Mouse (Mus musculus) embryonic stem cell, embryonic (primary cell): ENCODE measurements around the gene Csf3.
"Not testable (repeated sequence)": the region's sequence is repeated elsewhere in the genome, so short reads cannot be mapped to it uniquely, and the experiment has no call there.

Experiments
- CTCF ChIA-PET, 4 experiments: fragments of 300-600 bp in 2 of 4; fragments of 350-600 bp in 2 of 4; sonication (Branson Sonifier 250); formaldehyde crosslinking; loops; one replicate each; lab custom pipeline; 2022; ENCODE audit warnings: inconsistent platforms in 2 of 4; lab: Charles Lee
- POLR2A ChIA-PET, 4 experiments: fragments of 300-600 bp in 2 of 4; fragments of 350-600 bp in 2 of 4; sonication (Branson Sonifier 250); formaldehyde crosslinking; loops; one replicate each; lab custom pipeline; 2022; ENCODE audit warnings: antibody characterized with exemption in 4 of 4, inconsistent platforms in 1 of 4; lab: Charles Lee

Csf3 gene

DNA sequence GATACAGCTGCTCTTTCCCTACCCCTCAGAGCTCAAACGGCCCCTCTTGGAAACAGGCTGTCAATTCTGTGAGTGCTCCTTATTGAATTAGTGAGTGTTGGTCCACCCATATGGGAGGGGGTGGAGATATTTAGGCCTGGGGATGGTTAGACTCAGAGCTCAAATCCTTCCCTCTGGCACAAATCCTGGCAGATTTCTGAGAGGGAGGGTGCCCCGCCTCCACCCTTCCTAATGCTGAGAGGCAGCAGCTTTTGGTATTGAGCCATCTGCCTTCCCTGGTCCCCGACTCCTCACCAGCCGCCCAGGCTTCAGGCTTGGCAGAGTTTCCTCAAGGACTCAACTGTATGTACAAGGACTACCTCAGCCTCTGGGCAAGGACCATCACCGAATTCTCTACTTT lies 30.1 kb downstream of the Csf3 start:
- CTCF ChIA-PET = interaction anchor here in 3 of 4 experiments (0.5 to 3.7 kb wide), 13 partner anchors 10 to 1433 kb away, joined by 3 to 13 read pairs (median 5); partner anchors contain the start of gene Thra (in 1 of the 3)
- POLR2A ChIA-PET = interaction anchor here in 3 of 4 experiments (0.6 to 2.5 kb wide), 15 partner anchors 9 to 58 kb away, joined by 3 to 14 read pairs (median 5); partner anchors contain the start of gene Thra (in 1 of the 3)

DNA sequence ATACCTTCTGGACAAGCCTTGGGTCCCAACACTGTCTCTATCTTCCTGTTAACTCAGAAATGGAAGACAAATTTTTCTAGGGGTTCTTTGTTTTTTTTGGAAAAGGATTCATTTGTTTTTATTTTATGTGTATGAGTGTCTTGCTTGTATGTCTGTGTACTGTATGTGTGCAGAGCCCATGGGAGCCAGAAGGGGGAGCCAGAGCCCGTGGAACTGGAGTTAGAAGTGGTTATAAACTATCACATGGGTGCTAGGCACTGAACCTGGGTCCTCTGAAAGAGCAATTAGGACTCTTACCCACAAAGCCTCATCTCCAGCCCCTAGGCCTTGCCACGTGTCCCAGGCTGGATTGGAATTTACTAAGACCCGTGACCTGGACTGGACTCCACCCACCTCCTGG lies 33.0 kb downstream of the Csf3 start:
- CTCF ChIA-PET = interaction anchor here in 1 of 4 experiments (1.0 kb wide), 1 partner anchor 20 kb away, joined by 3 read pairs; no protein-coding TSS in a partner anchor

DNA sequence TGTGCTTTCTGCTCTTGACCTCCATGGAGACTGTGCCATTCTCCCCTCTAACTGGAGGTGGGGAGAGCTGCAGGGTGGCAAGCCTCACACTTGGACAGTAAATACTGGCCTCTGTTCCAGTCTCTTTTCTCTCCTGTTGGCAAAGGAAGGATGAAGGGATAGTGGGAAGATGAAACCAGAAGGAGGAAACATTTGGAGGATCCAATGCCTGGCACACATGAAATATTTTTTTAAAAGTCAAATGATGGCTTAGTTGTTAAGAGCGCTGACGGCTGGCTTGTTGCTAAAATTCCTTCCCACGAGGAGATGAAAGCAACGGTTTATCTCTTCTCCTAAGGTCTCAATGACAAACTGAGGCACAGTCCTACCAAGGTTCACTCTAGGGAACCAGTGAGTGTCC lies 34.0 kb downstream of the Csf3 start:
- ChIA-PET CTCF (interaction anchor here (0.5 to 1.4 kb wide), 9 partner anchors 17 to 307 kb away, joined by 3 to 9 read pairs (median 3); partner anchors contain the start of gene Nr1d1 (in 1 of the 4)), POLR2A (interaction anchor here (0.5 to 1.6 kb wide), 10 partner anchors 8 to 685 kb away, joined by 3 to 9 read pairs (median 4); partner anchors contain the start of gene Psmd3 (in 1 of the 4))

More for the DNA sequence above, 33.0 kb downstream of the Csf3 start:
- POLR2A ChIA-PET = interaction anchor here in 2 of 4 experiments (0.6 to 1.4 kb wide), 3 partner anchors 10 to 273 kb away, joined by 4 to 5 read pairs (median 4); partner anchors contain the start of gene Psmd3 (in 1 of the 2)

DNA sequence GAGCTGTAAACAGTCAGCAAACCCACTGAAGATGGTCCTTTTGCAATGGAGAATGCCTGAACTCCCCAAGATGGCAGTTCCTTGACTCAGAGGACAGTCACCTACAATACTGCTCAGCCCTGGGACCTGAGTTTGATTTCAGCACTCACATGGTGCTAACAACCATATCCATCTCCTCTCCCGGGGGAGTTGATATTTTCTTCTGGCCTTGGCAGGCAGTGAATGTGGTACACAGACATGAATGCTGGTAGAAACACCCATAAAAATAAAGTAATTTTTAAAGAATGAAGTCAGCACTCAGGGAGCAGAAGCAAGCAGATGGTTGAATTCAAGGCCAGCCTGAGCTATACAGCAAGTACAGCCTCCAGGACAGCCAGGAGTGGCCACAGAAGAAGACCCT lies 35.1 kb downstream of the Csf3 start:
- ChIA-PET POLR2A (interaction anchor here in 3 of 4 experiments (0.7 to 1.6 kb wide), 14 partner anchors 7 to 394 kb away, joined by 3 to 9 read pairs (median 3); partner anchors contain the start of gene Nr1d1 (in 1 of the 3)), CTCF (interaction anchor here in 3 of 4 experiments (0.6 to 1.4 kb wide), 7 partner anchors 18 to 187 kb away, joined by 3 to 9 read pairs (median 4); no protein-coding TSS in a partner anchor)

DNA sequence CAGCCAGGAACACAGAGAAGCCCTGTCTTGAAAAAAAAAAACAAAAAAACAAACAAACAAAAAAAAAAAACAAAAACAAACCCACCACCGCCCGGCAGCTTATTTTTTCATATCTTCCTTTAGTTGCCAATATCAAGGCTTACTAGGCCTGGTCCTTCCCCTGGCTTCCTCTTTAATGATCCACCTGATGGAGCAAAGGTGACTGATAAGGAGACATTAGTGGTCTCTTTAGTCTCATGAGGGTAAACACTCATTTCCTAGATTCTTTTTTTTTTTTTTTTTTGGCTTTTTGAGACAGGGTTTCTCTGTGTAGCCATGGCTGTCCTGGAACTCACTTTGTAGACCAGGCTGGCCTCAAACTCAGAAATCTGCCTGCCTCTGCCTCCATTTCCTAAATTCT lies 36.2 kb downstream of the Csf3 start:
- CTCF ChIA-PET = not testable (repeated sequence)
- POLR2A ChIA-PET = interaction anchor here in 2 of 4 experiments (0.6 to 2.5 kb wide), 5 partner anchors 10 to 50 kb away, joined by 3 to 8 read pairs (median 4); partner anchors contain the start of gene Nr1d1 (in 1 of the 2)

DNA sequence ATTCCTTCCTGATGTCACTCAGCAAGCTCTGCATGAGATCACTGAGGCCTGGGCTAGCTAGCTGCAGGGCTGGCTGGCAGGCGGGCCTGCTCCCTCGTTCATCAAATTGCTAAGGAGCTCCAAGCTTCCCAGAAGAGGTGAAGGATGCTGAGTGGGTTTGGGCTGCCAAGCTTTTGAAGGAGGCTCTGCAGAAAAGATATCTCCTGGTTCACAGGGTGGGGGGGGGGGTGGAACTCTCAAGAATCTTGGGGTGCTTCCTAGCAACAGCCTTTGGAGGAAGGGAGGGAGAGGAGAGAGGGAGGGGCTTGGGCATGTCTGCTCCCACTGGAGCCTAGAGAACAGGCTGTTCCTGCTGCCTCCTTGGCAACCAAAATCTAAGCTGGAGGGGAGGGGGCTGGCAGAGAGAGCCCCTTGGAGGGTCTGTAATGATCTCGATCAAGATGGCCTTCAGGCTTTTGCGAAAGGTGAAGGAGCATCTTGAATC lies 37.4 kb downstream of the Csf3 start:
- ChIA-PET POLR2A (interaction anchor here in 3 of 4 experiments (0.6 to 7.3 kb wide), 38 partner anchors 8 to 678 kb away, joined by 3 to 46 read pairs (median 5); partner anchors contain the start of genes Nr1d1 (in 2 of the 3), Med24 (in 1 of the 3), Msl1 (in 1 of the 3) and Psmd3 (in 1 of the 3)), CTCF (interaction anchor here in 3 of 4 experiments (0.5 to 8.2 kb wide), 17 partner anchors 16 to 866 kb away, joined by 3 to 76 read pairs (median 4); partner anchors contain the start of gene Wipf2 (in 1 of the 3))

DNA sequence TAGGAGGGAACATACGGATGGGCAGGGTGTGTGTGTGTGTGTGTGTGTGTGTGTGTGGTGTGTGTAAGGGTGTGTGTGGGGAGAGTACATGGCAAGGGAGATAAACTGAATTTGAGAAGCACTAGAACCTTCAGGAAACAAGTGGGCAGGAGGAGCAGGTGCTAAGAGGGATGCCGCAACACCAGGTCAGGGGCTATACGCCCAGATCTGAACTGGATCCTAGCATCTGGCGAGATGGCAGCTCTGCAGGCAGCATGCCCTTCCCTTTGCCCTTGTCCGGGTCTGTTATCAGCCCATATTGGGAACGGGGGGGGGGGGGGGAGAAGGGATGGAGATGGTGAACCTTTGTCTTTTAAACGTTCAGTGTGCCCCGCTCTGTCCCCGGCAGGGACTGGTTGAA lies 37.9 kb downstream of the Csf3 start:
- POLR2A ChIA-PET = interaction anchor here in 3 of 4 experiments (0.6 to 7.3 kb wide), 37 partner anchors 8 to 678 kb away, joined by 3 to 46 read pairs (median 5); partner anchors contain the start of genes Med24 (in 2 of the 3), Nr1d1 (in 2 of the 3), Msl1 (in 1 of the 3) and Ormdl3 (in 1 of the 3)
- CTCF ChIA-PET = interaction anchor here in 3 of 4 experiments (0.5 to 8.2 kb wide), 16 partner anchors 15 to 866 kb away, joined by 3 to 76 read pairs (median 4); partner anchors contain the start of gene Wipf2 (in 1 of the 3)

DNA sequence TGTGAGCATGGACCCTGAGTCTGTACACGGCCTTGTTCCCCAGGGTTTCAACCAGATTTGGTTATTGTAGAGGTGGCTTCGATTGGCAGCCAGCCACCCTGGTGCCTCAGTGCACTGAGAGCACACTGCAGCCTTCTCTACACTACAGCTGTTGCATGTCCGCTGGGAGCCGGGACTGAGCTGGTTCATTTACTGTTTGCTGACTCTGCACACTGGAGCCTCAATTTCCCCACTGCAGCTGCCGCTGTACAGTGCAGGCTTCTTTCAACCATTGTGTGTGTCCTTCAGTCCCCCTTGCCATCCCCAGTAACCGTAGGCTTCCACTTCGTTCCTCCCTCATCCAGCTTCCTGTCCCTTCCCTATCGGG lies 38.9 kb downstream of the Csf3 start:
- CTCF ChIA-PET = interaction anchor here (0.5 to 8.2 kb wide), 15 partner anchors 13 to 1265 kb away, joined by 3 to 76 read pairs (median 13); no protein-coding TSS in a partner anchor
- POLR2A ChIA-PET = interaction anchor here in 3 of 4 experiments (0.8 to 7.3 kb wide), 33 partner anchors 9 to 153 kb away, joined by 3 to 46 read pairs (median 6); partner anchors contain the start of genes Med24 (in 2 of the 3), Msl1 (in 1 of the 3), Nr1d1 (in 1 of the 3) and Ormdl3 (in 1 of the 3)

DNA sequence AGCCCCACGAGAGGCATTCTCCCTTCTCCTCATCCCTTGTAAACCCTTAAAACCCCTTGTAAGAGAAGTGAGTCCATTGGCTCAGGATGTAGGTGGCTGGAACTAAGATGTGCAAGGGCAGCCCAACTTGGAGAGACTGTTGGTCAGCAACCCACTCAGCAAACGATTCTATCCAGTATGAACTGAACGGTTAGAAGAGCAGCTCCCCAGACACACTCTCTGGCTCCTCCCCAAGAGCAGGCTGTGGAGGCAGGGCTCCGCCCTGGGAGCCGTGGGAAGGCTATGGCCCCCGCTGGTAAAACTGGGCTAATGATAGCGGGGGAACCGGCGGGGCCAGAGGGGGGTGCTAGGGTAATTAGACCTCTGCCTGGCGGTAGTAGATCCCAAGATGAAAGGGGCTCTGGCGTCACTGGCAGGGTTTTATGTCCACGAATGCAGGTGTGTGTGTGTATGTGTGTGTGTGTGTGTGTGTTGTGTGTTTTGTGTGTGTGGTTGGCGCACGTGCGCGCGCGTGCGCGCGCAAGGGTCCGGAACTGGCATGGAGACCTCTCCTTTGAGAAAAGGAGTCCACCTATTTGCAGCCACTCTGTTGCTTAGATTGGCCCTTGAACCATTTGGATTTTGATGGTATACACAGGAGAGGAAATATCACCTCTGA lies 39.5 kb downstream of the Csf3 start, which contains the start of gene Thra:
Gene Thra (plus strand): TSS at position 246 of the 658 bp plus-strand sequence.
- ChIA-PET POLR2A (interaction anchor here in 3 of 4 experiments (0.5 to 7.3 kb wide), 49 partner anchors 8 to 295 kb away, joined by 3 to 46 read pairs (median 7); partner anchors contain the start of genes Med24 (in 2 of the 3), Nr1d1 (in 2 of the 3), Cdc6 (in 1 of the 3) and Msl1 (in 1 of the 3)), CTCF (interaction anchor here (0.5 to 8.2 kb wide), 34 partner anchors 10 to 1266 kb away, joined by 3 to 76 read pairs (median 6); partner anchors contain the start of genes Nr1d1 (in 1 of the 4) and Rapgefl1 (in 1 of the 4))

DNA sequence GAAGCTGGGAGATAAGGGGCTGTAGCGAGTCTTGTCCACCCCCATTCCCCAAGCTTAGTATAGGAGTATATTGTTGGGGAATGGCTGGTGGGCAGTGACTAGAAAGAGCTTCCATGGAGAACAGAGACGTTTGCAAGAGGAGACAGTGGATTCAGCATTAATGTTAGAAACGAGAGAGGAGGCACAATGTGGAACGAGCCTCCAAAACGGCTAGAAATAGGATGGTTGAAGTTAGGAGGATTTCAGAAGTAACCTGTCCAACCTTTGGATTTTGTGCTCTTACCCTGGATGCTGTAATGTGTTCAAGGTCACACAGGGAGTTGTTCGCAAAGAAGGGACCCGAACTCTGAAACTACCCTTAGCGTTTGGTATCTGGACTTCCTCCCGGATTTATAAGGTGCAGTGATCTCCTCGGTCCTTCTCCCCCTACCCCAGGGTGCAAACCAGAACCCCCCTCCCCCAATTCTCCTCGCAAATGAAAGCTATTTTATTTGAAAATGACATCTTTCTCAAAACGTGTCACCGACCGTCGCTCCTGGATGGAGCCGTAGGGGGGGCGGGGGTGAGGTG lies 40.1 kb downstream of the Csf3 start:
- POLR2A ChIA-PET = interaction anchor here (0.5 to 7.3 kb wide), 61 partner anchors 7 to 426 kb away, joined by 3 to 46 read pairs (median 6); partner anchors contain the start of genes Med24 (in 2 of the 4), Nr1d1 (in 2 of the 4), Cdc6 (in 1 of the 4) and Msl1 (in 1 of the 4)
- CTCF ChIA-PET = interaction anchor here (0.5 to 8.2 kb wide), 51 partner anchors 9 to 716 kb away, joined by 3 to 76 read pairs (median 5); partner anchors contain the start of genes Csf3 (in 2 of the 4), Nr1d1 (in 1 of the 4), Psmd3 (in 1 of the 4) and Rapgefl1 (in 1 of the 4)

DNA sequence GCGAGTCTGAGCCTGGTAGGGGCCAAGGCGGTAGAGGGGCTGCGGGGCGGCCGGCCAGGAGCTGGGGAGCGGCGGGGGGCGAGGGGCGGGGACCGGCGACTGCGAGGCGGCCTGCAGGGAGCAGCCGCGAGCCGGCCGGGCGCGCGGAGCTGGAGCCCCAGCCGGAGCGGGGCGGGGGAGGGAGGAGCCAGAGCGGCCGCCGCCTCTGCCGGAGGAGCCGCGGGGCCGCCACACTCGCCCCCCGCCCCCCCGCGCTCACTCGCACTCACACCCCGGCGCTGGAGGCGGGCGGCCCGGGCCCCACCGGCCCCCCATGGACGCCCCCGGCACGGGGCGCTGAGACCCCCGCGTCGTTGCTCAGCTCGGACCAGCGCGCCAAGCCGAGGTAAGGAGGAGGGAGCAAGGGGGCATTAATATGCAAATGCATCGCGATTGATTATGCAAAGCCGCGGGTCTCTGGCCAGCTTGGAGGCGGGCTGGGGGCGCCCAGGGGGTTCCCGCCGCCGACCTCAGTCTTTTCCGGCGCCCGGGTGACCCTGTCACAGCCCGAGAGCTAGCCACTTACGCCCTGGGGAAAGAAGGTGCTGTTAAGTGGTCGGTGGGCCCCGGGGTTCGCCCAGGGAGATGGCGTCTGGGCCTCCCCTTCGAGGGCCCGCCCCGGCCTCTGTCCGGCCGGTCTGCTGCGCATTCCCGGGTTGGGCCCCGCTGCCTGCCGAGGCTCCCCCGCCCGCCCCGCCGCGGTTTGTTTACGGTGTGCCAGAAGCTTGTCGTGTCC lies 40.7 kb downstream of the Csf3 start:
- ChIA-PET POLR2A (interaction anchor here (0.5 to 7.3 kb wide), 57 partner anchors 9 to 1958 kb away, joined by 3 to 46 read pairs (median 5); partner anchors contain the start of genes Med24 (in 2 of the 4), Nr1d1 (in 2 of the 4), Cdc6 (in 1 of the 4) and Msl1 (in 1 of the 4)), CTCF (interaction anchor here (0.6 to 8.2 kb wide), 57 partner anchors 8 to 1653 kb away, joined by 3 to 76 read pairs (median 5); partner anchors contain the start of genes Csf3 (in 2 of the 4), Nr1d1 (in 1 of the 4), Psmd3 (in 1 of the 4) and Rapgefl1 (in 1 of the 4))

DNA sequence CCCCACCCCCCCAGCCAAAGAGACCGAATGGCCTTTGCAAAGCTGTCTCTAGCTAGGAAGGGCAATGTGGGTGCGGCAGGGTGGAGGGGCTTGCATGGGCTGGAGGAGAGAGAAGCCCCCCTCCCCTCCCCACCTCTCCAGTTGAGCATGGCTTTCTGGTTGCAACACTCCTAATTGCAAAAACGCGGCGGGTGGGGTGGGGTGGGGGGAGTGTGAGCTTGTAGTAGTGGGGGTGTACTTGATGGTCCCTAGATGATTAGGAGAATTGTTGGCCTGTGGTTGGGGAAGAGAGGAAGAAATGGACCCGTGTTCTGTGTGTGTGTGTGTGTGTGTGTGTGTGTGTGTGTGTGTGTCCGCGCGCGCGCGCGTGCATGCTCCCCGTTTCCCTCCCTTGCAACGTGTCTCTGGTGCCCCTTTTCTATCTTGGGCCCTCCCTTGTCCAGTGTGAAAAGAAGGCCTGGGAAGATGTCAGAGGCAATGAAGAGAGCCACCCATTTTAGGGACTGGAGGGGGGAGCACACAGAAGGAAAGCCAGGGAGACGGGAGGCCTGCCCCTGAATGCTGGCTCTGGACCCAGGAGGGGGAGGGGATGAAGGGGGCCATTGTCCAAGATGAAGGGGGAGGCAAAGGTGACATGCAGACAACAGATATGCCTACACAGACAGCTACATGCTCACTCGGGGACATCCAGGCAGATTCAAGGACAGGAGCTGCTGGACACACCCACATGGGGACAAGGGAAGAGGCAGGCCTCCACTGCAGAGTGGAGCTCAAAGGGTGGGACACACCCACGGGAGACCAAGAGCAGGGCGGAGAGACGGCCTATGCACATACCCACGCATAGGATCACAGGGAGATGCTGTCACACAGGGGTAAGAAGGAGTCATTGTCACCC lies 41.6 kb downstream of the Csf3 start:
- ChIA-PET CTCF (interaction anchor here (0.6 to 8.2 kb wide), 35 partner anchors 11 to 1653 kb away, joined by 3 to 76 read pairs (median 6); partner anchors contain the start of gene Psmd3 (in 1 of the 4)), POLR2A (interaction anchor here (0.6 to 7.3 kb wide), 62 partner anchors 7 to 156 kb away, joined by 3 to 46 read pairs (median 5); partner anchors contain the start of genes Med24 (in 2 of the 4), Nr1d1 (in 2 of the 4), Msl1 (in 1 of the 4) and Ormdl3 (in 1 of the 4))

DNA sequence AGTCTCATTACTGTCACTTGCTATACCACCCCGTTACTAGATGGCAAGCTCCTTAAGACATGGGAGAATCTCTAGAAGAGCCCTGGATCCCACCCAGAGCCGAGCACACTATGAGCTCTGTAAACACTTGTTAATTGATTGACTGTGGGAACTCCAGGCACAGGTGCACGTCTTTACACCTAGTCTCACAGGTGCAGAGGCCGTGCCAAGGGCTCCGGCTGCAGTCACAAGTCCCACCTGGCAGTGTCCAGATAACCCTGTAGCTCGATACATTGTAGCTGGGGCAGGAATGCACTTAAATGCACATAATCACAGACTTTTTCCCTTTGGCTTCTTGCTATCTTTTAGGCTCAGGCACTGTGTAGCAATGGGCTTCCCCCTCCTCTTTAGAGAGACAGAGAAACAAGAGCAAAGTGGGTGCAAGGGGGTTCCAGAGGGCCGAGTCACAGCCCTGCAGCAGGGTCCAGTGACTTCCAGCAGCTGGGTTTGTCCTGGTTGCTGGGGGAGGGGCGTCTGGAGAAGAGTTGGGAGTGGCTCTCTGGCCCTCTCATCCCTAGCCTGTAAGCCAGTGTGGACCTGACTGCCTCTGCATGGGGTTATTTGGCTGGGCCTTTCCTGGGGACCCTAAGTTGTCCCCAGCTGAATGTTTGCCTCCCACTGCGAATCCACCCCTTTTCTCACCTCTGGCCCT lies 42.7 kb downstream of the Csf3 start:
- ChIA-PET CTCF (interaction anchor here in 3 of 4 experiments (0.5 to 8.2 kb wide), 14 partner anchors 10 to 43 kb away, joined by 3 to 76 read pairs (median 6); no protein-coding TSS in a partner anchor), POLR2A (interaction anchor here in 3 of 4 experiments (0.6 to 7.3 kb wide), 39 partner anchors 9 to 1577 kb away, joined by 3 to 46 read pairs (median 5); partner anchors contain the start of genes Med24 (in 2 of the 3), Nr1d1 (in 1 of the 3) and Psmd3 (in 1 of the 3))

DNA sequence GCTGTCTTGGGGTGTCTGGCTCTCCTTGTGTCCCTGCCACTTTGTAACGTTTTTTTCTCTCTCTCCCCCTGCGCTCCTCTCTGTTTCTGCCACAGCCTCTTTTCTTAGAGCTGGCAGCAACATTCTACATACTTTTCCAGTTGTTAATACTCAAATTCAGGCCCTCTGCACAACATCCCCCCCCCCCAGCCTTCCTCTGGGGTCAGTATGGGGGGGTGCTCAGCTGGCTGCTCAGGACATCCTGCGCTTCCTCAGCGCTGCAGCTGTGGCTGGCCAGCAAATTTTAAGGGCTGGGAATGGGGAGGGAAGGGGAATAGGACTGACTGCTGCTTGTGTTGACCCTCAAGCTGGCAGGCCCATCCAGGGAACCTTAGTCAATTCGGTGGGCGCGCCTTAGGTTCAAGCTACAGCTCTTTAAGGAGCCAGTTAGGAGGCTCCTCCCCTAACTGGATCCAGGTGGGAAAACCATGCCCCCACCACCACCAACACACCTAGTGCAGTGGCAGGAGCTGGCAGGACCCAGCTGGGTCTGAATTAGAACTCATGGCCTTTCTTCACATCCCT lies 43.5 kb downstream of the Csf3 start:
- ChIA-PET CTCF (interaction anchor here in 3 of 4 experiments (0.5 to 8.2 kb wide), 12 partner anchors 9 to 42 kb away, joined by 3 to 76 read pairs (median 7); no protein-coding TSS in a partner anchor), POLR2A (interaction anchor here (0.6 to 7.3 kb wide), 26 partner anchors 8 to 150 kb away, joined by 3 to 46 read pairs (median 5); partner anchors contain the start of gene Med24 (in 3 of the 4))
